Mouse (Mus musculus) midbrain, embryonic 12.5 days (tissue): ENCODE results near the gene Nr3c2. TPM values are rescaled to one million over a fixed set of nuclear protein-coding genes. Genes with fewer than 3 reads are reported as not detected.

Source experiments
- ATAC-seq: fragments of 200-750 bp; cut with Nextera tagmentation; 2 replicates; pipeline ENCODE4 v1.8.0; 2017; ENCODE audit warnings: low read depth, moderate TSS enrichment, moderate library complexity; ENCODE audit not compliant: low FRiP score
- H3K27ac ChIP-seq: fragments of 300-500 bp; sonication (generic); replicated peaks from 2 replicates; pipeline ENCODE4 v1.5.1; 2016; ENCODE audit warnings: mild to moderate bottlenecking
- H3K27me3 ChIP-seq: fragments of 300-500 bp; sonication (generic); 2 replicates; pipeline ENCODE4 v1.6.1; 2016; ENCODE audit warnings: mild to moderate bottlenecking
- H3K36me3 ChIP-seq: fragments of 300-500 bp; sonication (generic); 2 replicates; pipeline ENCODE4 v1.6.1; 2016
- H3K4me1 ChIP-seq: fragments of 300-500 bp; sonication (generic); 2 replicates; pipeline ENCODE4 v1.6.1; 2016
- H3K4me2 ChIP-seq: fragments of 300-500 bp; sonication (generic); replicated peaks from 2 replicates; pipeline ENCODE4 v1.6.1; 2016; ENCODE audit warnings: mild to moderate bottlenecking, moderate library complexity
- H3K4me3 ChIP-seq: fragments of 300-500 bp; sonication (generic); 2 replicates; pipeline ENCODE4 v1.5.1; 2016; ENCODE audit warnings: mild to moderate bottlenecking
- H3K9ac ChIP-seq: fragments of 300-500 bp; sonication (generic); replicated peaks from 2 replicates; pipeline ENCODE4 v1.6.1; 2016; ENCODE audit warnings: mild to moderate bottlenecking, moderate library complexity
- H3K9me3 ChIP-seq: fragments of 300-500 bp; sonication (generic); 2 replicates; pipeline ENCODE4 v1.6.1; 2016; ENCODE audit warnings: mild to moderate bottlenecking
- WGBS: fragments of 180-500 bp; shearing (Covaris S2); methylation state at CpG from one replicate; pipeline ENCODE4 v1.1.7; 2016; 5-methylcytosine and 5-hydroxymethylcytosine counted together
- polyA plus RNA-seq: library from polyadenylated mRNA; unstranded; fragments of >200 nt; fragmentation: Nextera tagmentation; extraction: Ambion mirVana; gene quantifications from 2 replicates; pipeline ENCODE4 v1.2.1, GENCODE M21; 2016

The Nr3c2 gene
- polyA plus RNA-seq, 1 experiment from 2014 or later, result 0.98 TPM

DNA sequence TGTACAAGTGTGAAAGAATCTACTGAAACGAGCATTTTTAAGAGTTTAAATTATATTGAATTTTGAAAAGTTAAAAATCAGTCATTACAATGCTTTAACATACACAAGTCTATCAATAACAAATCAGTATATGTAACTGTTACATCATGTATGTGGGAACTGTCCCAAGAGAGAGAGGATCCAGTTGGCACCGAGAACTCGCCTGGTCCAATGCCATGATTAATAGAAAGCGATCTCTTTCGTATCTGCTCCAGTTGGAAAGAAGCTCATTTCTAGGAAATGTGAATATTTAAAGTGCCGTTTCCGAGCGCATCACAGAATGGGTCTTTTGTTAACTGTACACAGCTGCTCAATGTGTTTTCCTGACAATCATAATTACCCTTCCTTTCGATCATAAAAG, 288.5 kb downstream of the Nr3c2 start:
- H3K36me3 ChIP-seq, result no peaks in the 10 kb centered on the region
- no peak overlapping the region for H3K4me2 ChIP-seq
- H3K27ac ChIP-seq, result no peak overlapping the region
- no peaks in the 10 kb centered on the region for H3K27me3 ChIP-seq
- no peaks in the 10 kb centered on the region for H3K9me3 ChIP-seq
- no peak overlapping the region for H3K4me3 ChIP-seq
- no peak for ATAC-seq
- 91% methylated on average over 9 of the region's 9 CpGs for WGBS
- H3K4me1 ChIP-seq, result no peaks in the 10 kb centered on the region
- no peak overlapping the region for H3K9ac ChIP-seq

DNA sequence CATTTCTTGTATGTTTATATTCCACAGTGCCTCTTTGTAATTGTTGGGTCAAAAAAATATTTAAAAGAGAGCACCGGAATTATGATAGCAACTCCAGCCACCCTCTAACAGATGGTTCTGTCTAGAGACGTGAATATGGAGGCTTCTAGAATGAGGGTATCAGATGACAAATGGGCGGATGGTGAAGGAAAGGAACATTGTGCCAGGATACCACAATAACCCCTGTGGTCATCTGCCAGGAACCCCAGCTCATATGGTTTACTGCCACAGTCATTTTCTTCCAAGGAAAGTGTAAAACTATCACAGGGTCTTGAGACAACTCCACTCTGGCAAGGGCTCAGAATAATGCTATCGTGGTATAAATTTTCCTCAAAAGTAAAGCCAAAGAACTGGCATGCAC, 289.1 kb downstream of the Nr3c2 start:
- H3K27me3 ChIP-seq, result no peaks in the 10 kb centered on the region
- no peak for ATAC-seq
- 82% methylated on average over 4 of the region's 4 CpGs for WGBS
- H3K4me1 ChIP-seq, result no peaks in the 10 kb centered on the region
- no peak overlapping the region for H3K27ac ChIP-seq
- H3K9me3 ChIP-seq, result no peaks in the 10 kb centered on the region
- no peaks in the 10 kb centered on the region for H3K36me3 ChIP-seq
- no peak overlapping the region for H3K4me2 ChIP-seq
- H3K4me3 ChIP-seq, result no peak overlapping the region
- H3K9ac ChIP-seq, result no peak overlapping the region

DNA sequence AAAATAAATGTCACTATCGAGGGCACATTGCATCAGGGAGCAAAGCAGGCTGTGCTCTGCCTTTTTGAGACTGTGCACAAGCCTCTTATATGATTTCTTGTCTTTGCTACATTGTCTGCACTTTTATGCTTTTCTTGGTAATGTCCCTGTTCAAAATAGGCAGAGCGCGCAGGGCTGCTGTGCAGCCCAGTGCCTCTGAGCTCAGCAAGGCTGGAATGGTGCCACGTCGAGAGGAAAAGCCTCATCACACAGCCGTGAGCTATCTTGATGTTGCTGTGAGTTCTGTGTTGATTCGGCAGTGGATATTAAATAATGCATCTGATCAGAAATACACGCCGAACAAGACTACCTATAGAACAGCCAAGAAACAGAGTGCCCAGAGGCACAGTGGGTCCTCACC, 290.1 kb downstream of the Nr3c2 start:
- Histone ChIP-seq H3K36me3 (no peaks in the 10 kb centered on the region), H3K4me2 (no peak overlapping the region), H3K27me3 (no peaks in the 10 kb centered on the region), H3K4me1 (no peaks in the 10 kb centered on the region), H3K9ac (no peak overlapping the region), H3K27ac (no peak overlapping the region), H3K4me3 (no peak overlapping the region), H3K9me3 (no peaks in the 10 kb centered on the region)
- WGBS, result 90% methylated on average over 9 of the region's 9 CpGs
- no peak for ATAC-seq

DNA sequence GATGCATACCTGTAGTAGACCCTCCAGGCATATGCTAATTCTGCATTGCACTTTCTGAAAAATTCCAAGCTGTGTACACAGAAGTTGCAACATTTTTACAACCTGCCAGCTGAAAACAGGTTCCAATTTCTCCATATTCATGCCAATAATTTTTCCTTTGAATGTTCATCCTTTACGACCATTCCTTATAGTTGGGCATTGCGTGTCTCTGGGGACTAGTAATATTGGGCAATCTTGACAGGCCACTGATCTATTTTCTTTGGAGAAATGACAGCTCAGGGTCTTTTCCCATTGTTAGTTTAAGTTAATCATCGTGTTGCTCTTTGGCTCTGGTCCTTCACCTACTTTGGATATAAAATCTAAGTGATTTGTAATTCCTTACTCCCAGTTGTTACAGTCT, 291.2 kb downstream of the Nr3c2 start:
- H3K27me3 ChIP-seq, result no peaks in the 10 kb centered on the region
- no peak for ATAC-seq
- WGBS, result 93% methylated on average over 3 of the region's 3 CpGs

DNA sequence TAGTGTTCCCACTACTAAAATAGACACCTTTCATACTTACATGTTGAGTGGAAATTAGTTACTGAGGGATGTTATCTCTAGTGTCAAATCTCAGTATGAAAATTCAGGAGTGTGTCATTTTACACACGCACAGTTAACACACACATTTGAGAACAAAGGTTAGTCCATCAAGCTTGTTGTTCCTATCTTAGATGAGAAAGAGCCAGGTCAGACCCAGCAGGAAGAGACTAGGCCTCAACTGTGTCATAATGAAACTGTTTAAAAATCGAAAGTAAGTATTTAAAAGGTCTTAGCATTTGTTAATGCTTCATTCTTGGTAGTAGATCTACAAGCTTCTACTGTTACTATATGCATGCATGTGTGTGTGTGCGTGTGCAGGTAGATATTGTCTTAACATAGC, 310.1 kb downstream of the Nr3c2 start:
- ATAC-seq, result no peak
- no peak overlapping the region for H3K4me2 ChIP-seq
- no peak overlapping the region for H3K9ac ChIP-seq
- no peak overlapping the region for H3K4me3 ChIP-seq
- no peaks in the 10 kb centered on the region for H3K36me3 ChIP-seq
- H3K4me1 ChIP-seq, result no peaks in the 10 kb centered on the region
- H3K27ac ChIP-seq, result no peak overlapping the region
- WGBS, result 90% methylated on average over 3 of the region's 3 CpGs
- H3K9me3 ChIP-seq, result no peaks in the 10 kb centered on the region
- H3K27me3 ChIP-seq, result no peaks in the 10 kb centered on the region

More for the DNA sequence above, 291.2 kb downstream of the Nr3c2 start:
- H3K4me2 ChIP-seq, result no peak overlapping the region
- H3K4me1 ChIP-seq, result no peaks in the 10 kb centered on the region
- no peak overlapping the region for H3K27ac ChIP-seq
- H3K9ac ChIP-seq, result no peak overlapping the region
- H3K4me3 ChIP-seq, result no peak overlapping the region
- H3K9me3 ChIP-seq, result no peaks in the 10 kb centered on the region
- H3K36me3 ChIP-seq, result no peaks in the 10 kb centered on the region

DNA sequence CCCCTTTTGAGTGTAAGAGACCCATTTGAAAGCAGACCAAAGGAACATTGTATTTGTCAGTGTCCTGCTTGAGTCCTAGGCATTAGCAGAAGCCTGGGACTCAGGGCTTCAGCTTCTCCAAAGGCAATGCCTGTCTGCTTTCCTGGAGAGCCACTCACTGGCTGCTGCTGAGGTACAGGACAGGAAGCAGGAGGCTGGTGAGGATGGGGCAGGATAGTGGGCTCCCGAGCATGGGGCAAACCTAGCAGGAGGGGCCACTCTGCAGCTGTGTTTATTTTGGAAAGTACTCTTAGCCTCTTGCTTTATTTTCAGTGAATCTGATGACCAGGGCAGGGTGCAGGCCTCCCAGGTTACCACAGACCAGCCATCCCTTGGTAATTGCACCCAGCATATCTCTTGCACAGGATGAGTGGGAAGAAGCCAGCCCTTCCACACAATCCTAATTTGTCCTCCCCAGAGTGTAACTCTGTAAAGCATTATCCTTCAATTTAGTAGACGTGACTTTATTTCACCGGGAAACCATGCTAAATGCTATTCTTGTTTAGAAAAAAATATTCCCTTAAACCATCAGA, 314.7 kb downstream of the Nr3c2 start:
- no peaks in the 10 kb centered on the region for H3K9me3 ChIP-seq

DNA sequence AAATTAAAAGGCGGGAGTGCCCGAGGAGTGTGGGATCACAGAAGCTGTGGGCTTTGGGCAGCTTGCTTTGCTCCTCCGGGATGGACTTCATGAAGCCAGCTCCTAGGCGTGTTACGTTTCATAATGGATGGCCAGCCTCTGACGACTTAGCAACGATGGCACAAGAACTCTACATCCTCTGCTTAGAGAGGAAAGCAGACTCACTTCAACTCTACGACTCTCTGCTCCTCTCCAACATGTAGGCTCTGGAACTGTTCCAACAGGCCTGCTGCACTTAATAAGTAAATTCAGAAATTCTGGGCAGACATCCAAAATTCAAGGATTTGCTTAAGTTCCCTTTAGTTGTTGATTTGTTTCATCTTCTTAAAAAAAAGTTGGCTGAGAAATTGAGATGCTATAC, 315.4 kb downstream of the Nr3c2 start:
- 85% methylated on average over 8 of the region's 8 CpGs for WGBS

More for the DNA sequence above, 314.7 kb downstream of the Nr3c2 start:
- Histone ChIP-seq H3K4me1 (0 out of 2 replicates have a peak, but pooled peaks cover 3% of the 10 kb centered on the region), H3K36me3 (no peaks in the 10 kb centered on the region), H3K4me2 (no peak overlapping the region), H3K4me3 (no peak overlapping the region), H3K27me3 (no peaks in the 10 kb centered on the region), H3K27ac (no peak overlapping the region), H3K9ac (no peak overlapping the region)
- ATAC-seq, result no peak
- WGBS, result 89% methylated on average over 3 of the region's 3 CpGs

DNA sequence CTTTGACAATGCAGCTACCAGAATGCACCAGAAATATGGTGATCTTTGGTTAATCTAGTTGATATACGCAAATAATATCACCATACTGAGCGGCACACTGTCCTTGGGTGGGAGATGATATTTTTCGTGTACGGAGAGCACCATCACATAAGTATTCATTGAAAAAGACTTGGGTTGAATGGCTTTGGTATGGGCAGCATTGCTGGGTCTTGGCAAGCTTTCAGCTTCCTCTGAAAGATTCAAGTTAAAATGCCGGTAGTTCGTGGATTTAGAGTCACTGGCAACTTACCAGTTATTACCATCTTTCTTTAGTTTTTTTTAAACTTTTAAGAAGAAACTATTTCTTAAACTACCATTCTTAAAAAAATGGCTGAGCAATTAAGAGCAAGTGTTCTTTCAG, 315.9 kb downstream of the Nr3c2 start:
- no peak overlapping the region for H3K27ac ChIP-seq
- WGBS, result 89% methylated on average over 6 of the region's 6 CpGs
- H3K36me3 ChIP-seq, result no peaks in the 10 kb centered on the region
- no peaks in the 10 kb centered on the region for H3K9me3 ChIP-seq
- no peaks in the 10 kb centered on the region for H3K27me3 ChIP-seq
- H3K4me1 ChIP-seq, result 0 out of 2 replicates have a peak, but pooled peaks cover 3% of the 10 kb centered on the region
- H3K9ac ChIP-seq, result no peak overlapping the region
- no peak for ATAC-seq
- H3K4me2 ChIP-seq, result no peak overlapping the region
- no peak overlapping the region for H3K4me3 ChIP-seq

More for the DNA sequence above, 315.4 kb downstream of the Nr3c2 start:
- Histone ChIP-seq H3K36me3 (no peaks in the 10 kb centered on the region), H3K4me3 (no peak overlapping the region), H3K4me2 (no peak overlapping the region), H3K4me1 (0 out of 2 replicates have a peak, but pooled peaks cover 3% of the 10 kb centered on the region), H3K27ac (no peak overlapping the region), H3K27me3 (no peaks in the 10 kb centered on the region), H3K9me3 (no peaks in the 10 kb centered on the region), H3K9ac (no peak overlapping the region)
- no peak for ATAC-seq

DNA sequence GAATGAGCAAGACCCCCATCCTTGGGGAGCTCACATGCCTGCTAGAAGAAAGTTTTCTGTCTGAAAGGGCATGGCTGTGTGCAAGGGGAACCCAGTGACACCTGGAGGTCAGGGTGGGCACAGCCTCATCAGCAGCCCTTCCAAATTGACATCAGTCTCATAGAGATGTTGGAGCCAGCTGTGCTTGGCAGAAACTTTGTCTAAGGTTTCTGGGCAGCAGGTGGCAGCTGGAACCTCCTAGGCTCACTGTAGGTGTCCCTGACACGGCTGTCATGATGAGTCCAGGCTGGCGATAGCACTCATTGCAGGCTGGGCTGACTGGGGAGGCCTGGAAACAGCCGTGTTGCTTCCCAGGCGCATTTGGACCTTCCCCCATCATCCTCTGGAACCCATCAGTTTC, 323.9 kb downstream of the Nr3c2 start:
- Histone ChIP-seq H3K27me3 (no peaks in the 10 kb centered on the region), H3K36me3 (no peaks in the 10 kb centered on the region), H3K4me2 (no peak overlapping the region), H3K4me3 (no peak overlapping the region), H3K4me1 (no peaks in the 10 kb centered on the region), H3K27ac (no peak overlapping the region), H3K9ac (no peak overlapping the region), H3K9me3 (no peaks in the 10 kb centered on the region)
- 84% methylated on average over 4 of the region's 4 CpGs for WGBS
- ATAC-seq, result no peak

DNA sequence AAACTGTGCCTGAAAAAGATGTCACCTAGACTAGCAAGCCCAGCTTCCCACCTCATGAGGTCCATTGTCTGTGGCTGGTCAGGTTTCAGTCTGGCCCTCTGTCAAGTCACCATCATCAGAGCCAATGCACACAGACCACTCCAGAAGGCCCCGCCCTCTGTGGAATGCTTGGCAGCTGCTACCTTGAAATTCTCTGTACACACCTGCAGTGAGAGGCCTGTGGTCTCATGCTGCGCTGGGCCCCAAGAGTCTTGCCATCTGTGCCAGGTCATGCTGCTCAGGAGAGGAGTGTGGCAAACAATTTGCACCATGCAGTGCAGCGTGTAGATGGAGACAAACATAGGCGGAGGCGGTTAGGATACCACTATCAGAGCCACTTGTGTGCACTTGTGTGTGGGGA, 328.5 kb downstream of the Nr3c2 start:
- H3K4me1 ChIP-seq, result no peaks in the 10 kb centered on the region
- no peak overlapping the region for H3K4me3 ChIP-seq
- no peak overlapping the region for H3K4me2 ChIP-seq
- no peak overlapping the region for H3K27ac ChIP-seq
- no peak overlapping the region for H3K9ac ChIP-seq
- ATAC-seq, result no peak
- H3K36me3 ChIP-seq, result no peaks in the 10 kb centered on the region
- H3K9me3 ChIP-seq, result no peaks in the 10 kb centered on the region
- no peaks in the 10 kb centered on the region for H3K27me3 ChIP-seq
- 92% methylated on average over 5 of the region's 5 CpGs for WGBS

DNA sequence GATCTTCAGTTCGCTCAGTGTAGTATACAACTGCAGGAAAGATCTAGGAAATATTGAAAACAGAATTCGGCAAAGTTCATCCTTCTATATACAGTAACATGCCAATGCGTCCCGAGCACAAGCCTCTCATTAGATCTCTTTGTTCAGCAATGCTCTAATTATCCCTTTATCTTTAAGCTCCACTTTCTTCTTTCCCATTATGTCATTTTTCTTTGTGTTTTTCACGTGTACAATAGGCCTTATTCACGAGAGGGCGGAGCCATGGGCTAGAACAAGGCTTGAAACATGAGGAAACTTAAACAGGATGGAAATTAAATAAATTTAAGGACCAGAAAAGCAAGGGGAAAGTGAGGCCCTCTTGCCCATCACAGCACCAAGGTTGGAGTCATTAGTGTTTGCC, 329.4 kb downstream of the Nr3c2 start:
- H3K9ac ChIP-seq, result no peak overlapping the region
- H3K27me3 ChIP-seq, result no peaks in the 10 kb centered on the region
- no peak overlapping the region for H3K4me3 ChIP-seq
- 81% methylated on average over 7 of the region's 7 CpGs for WGBS
- H3K36me3 ChIP-seq, result no peaks in the 10 kb centered on the region
- ATAC-seq, result no peak
- H3K4me2 ChIP-seq, result no peak overlapping the region
- no peaks in the 10 kb centered on the region for H3K4me1 ChIP-seq
- H3K9me3 ChIP-seq, result no peaks in the 10 kb centered on the region
- no peak overlapping the region for H3K27ac ChIP-seq

DNA sequence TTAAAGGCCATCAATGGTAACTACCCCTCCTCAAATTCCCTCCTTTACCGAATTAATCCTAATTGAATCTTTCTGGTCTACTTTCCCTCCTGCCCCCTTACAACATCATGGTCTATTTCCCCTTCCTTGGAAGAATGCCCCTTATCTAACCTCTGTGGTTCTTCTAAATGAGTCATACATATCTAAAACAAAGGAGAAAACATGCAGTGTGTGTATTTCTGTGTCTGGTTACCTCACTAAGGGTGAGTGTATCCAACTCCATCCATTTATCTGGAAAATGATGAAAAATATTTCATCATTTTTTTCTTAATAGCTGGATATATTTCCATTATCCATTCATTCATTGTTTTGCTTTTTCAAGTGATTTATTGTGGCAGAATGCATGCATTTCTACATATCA, 332.0 kb downstream of the Nr3c2 start:
- H3K36me3 ChIP-seq, result no peaks in the 10 kb centered on the region
- no peak overlapping the region for H3K27ac ChIP-seq
- H3K9ac ChIP-seq, result no peak overlapping the region
- H3K4me2 ChIP-seq, result no peak overlapping the region
- ATAC-seq, result no peak
- WGBS, result 100% methylated on average over 1 of the region's 1 CpGs
- no peaks in the 10 kb centered on the region for H3K27me3 ChIP-seq
- no peaks in the 10 kb centered on the region for H3K4me1 ChIP-seq
- H3K9me3 ChIP-seq, result no peaks in the 10 kb centered on the region
- no peak overlapping the region for H3K4me3 ChIP-seq

DNA sequence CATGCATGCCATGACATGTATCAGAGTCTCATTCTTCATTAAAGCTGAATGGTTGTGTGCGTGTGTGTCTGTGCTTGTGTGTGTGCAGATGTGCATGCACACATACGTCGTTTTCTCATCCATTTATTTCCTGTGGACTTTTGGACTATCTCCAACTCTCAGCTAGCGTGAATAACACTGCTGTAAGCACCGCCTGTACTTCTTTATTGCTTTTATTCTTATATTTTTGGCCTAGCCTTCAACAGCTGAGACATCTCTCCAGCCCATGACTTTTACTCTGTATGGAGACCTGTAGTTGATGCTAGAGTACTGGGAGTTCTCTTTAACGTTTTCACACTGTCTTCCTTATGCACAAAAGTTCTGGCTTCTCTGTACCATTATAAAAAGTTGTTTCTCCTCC, 332.6 kb downstream of the Nr3c2 start:
- Histone ChIP-seq H3K36me3 (no peaks in the 10 kb centered on the region), H3K4me2 (no peak overlapping the region), H3K27me3 (no peaks in the 10 kb centered on the region), H3K9me3 (no peaks in the 10 kb centered on the region), H3K4me3 (no peak overlapping the region), H3K27ac (no peak overlapping the region), H3K9ac (no peak overlapping the region), H3K4me1 (no peaks in the 10 kb centered on the region)
- 88% methylated on average over 6 of the region's 6 CpGs for whole genome bisulfite sequencing
- ATAC-seq, result no peak
